Mouse (Mus musculus) embryonic facial prominence, embryonic 12.5 days (tissue): Measurements from ENCODE around the gene Rnaseh2a. TPM values are rescaled to one million over a fixed set of nuclear protein-coding genes. Genes with fewer than 3 reads are reported as not detected.
"Not testable (repeated sequence)": the region's sequence is repeated elsewhere in the genome, so short reads cannot be mapped to it uniquely, and the experiment has no call there.

Source experiments
- ATAC-seq: fragments of 200-750 bp; cut with Nextera tagmentation; 2 replicates; pipeline ENCODE4 v1.8.0; 2017; ENCODE audit not compliant: insufficient number of reproducible peaks, insufficient read depth, low FRiP score, low TSS enrichment
- H3K27ac ChIP-seq: fragments of 300-500 bp; sonication (generic); 2 replicates; pipeline ENCODE4 v1.5.1; 2016; ENCODE audit warnings: mild to moderate bottlenecking
- H3K27me3 ChIP-seq: fragments of 300-500 bp; sonication (generic); 2 replicates; pipeline ENCODE4 v1.6.1; 2016; ENCODE audit warnings: mild to moderate bottlenecking, moderate library complexity
- H3K36me3 ChIP-seq: fragments of 300-500 bp; sonication (generic); 2 replicates; pipeline ENCODE4 v1.6.1; 2016; ENCODE audit warnings: mild to moderate bottlenecking
- H3K4me1 ChIP-seq: fragments of 300-500 bp; sonication (generic); 2 replicates; pipeline ENCODE4 v1.6.1; 2016
- H3K4me2 ChIP-seq: fragments of 300-500 bp; sonication (generic); replicated peaks from 2 replicates; pipeline ENCODE4 v1.6.1; 2016; ENCODE audit warnings: mild to moderate bottlenecking, moderate library complexity
- H3K4me3 ChIP-seq: fragments of 300-500 bp; sonication (generic); 2 replicates; pipeline ENCODE4 v1.5.1; 2016; ENCODE audit warnings: mild to moderate bottlenecking
- H3K9ac ChIP-seq: fragments of 300-500 bp; sonication (generic); 2 replicates; pipeline ENCODE4 v1.6.1; 2016; ENCODE audit warnings: mild to moderate bottlenecking, moderate library complexity
- H3K9me3 ChIP-seq: fragments of 300-500 bp; sonication (generic); 2 replicates; pipeline ENCODE4 v1.6.1; 2016; ENCODE audit warnings: mild to moderate bottlenecking, moderate library complexity
- WGBS: fragments of 180-500 bp; shearing (Covaris S2); methylation state at CpG from one replicate; pipeline ENCODE4 v1.1.7; 2016; 5-methylcytosine and 5-hydroxymethylcytosine counted together
- microRNA-seq: library from miRNA; unstranded; fragments of <30 nt; microRNA quantifications from one replicate; pipeline ENCODE4, GENCODE M21; 2017
- polyA plus RNA-seq: library from polyadenylated mRNA; unstranded; fragments of >200 nt; fragmentation: Nextera tagmentation; extraction: Ambion mirVana; gene quantifications from 2 replicates; pipeline ENCODE4 v1.2.1, GENCODE M21; 2016

Gene Rnaseh2a
- polyA plus RNA-seq, 1 experiment from 2014 or later: 104 TPM

DNA sequence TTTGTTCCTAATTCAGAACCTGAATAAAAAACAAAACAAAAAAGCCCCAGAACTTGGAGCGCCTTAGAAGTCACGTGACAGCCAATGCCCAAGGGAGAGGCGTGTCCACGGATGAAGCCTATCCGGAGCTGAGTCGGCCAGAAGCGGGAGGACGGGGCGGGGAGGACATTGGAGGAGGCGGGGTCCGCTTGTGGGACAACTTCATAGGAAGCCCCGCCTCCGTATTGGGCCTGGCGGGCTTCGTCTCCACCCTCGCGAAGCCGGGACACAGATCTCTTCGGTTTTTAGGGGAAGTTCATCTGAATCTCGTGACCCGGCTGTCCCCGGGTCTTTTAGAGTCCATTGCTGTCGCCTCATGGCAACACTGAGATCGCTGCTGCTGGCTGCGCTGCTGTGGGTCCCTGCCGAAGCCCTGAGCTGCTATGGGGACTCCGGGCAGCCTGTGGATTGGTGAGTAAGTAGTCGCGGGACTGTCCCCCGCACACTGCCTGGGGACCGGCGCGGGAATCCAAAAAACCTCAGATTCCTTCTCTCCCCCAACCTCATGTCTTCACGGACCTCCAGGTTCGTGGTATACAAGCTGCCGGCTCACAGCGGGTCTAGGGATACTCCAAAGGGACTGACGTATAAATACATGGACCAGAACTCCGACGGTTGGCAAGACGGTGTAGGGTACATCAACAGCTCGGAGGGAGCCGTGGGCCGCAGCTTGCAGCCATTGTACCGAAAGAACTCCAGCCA is 61.0 kb downstream of the Rnaseh2a start, which contains the start of gene Dnase2a:
Gene Dnase2a, plus strand, starts transcription at position 140 of the 741 bp plus-strand sequence.
- Histone ChIP-seq H3K9ac (peak within 1 kb of the TSS; percentile 63), H3K27me3 (peaks cover 44% of the 10 kb centered on the region), H3K27ac (peak within 1 kb of the TSS; percentile 58), H3K4me1 (peaks cover 23% of the 10 kb centered on the region), H3K9me3 (no peaks in the 10 kb centered on the region), H3K36me3 (no peaks in the 10 kb centered on the region; the same call in 1 of the 2 replicates), H3K4me2 (peak within 1 kb of the TSS; percentile 68), H3K4me3 (peak within 1 kb of the TSS; percentile 51)
- ATAC-seq: peak; percentile 67; the same call in 1 of the 2 replicates
- WGBS: under 1% methylated on average over 45 of the region's 45 CpGs

DNA sequence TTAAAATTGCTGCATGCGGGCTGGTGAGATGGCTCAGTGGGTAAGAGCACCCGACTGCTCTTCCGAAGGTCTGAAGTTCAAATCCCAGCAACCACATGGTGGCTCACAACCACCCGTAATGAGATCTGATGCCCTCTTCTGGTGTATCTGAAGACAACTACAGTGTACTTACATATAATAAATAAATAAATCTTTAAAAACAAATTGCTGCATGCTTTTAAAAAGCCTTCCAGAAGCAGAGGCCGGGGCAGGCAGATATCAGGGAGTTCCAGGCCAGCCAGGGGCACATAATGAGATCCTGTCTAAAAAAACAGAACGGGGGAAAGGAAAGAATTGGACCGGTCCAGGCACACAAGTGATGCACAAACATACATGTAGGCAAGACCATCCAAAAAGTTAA is 61.6 kb downstream of the Rnaseh2a start:
- 22% methylated on average over 7 of the region's 7 CpGs for WGBS
- not testable (repeated sequence) for H3K36me3 ChIP-seq, ATAC-seq, H3K9ac ChIP-seq, H3K9me3 ChIP-seq
- Histone ChIP-seq H3K4me3 (peak overlapping the region; percentile 51), H3K4me2 (peak overlapping the region; percentile 68), H3K27ac (peak overlapping the region; percentile 58; the same call in 1 of the 2 replicates), H3K4me1 (peaks cover 24% of the 10 kb centered on the region), H3K27me3 (peaks cover 37% of the 10 kb centered on the region)

DNA sequence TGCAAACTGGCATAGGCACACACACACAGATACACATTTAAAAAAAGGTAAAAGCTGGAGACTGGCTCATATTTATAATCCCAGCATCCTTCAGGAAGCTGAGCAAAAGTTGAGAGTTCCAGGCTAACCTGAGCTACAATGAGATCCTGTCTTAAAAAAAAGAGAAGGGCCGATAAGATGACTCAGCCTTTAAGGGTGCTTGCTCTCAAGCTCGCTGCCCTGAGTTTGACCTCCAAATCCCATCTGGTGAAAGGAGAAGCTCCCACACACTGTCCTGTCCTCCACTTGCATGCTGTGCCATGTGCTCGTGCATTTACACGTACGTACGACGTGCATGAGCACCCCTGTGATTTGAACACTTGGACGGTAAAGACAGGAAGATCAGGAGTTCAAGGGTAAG is 62.1 kb downstream of the Rnaseh2a start:
- H3K36me3 ChIP-seq: no peaks in the 10 kb centered on the region; the same call in 1 of the 2 replicates
- peaks cover 33% of the 10 kb centered on the region for H3K27me3 ChIP-seq
- H3K4me3 ChIP-seq: no peak overlapping the region
- no peak overlapping the region for H3K27ac ChIP-seq
- H3K4me2 ChIP-seq: no peak overlapping the region; the same call in 1 of the 2 replicates
- peaks cover 19% of the 10 kb centered on the region for H3K4me1 ChIP-seq
- no peak overlapping the region for H3K9ac ChIP-seq
- WGBS: 73% methylated on average over 8 of the region's 8 CpGs
- no peaks in the 10 kb centered on the region for H3K9me3 ChIP-seq
- ATAC-seq: no peak

DNA sequence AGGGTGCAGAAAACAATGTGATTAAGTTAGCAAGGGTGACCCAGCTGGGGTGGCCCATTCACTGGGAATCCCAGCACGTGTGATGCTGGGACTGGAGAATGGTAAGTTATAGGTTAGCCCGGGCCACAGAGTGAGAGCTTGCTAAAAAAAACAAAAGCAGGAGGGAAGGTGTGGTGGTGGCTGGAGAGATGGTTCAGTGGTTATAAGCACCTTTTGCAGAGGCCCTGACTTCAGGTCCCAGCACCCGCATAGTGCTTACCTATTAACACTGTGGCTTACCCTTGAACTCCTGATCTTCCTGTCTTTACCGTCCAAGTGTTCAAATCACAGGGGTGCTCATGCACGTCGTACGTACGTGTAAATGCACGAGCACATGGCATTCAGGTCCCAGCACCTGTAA is 62.5 kb downstream of the Rnaseh2a start:
- H3K4me3 ChIP-seq: no peak overlapping the region
- ATAC-seq: no peak
- 90% methylated on average over 9 of the region's 9 CpGs for WGBS
- no peak overlapping the region for H3K27ac ChIP-seq
- H3K9ac ChIP-seq: no peak overlapping the region
- peaks cover 28% of the 10 kb centered on the region for H3K27me3 ChIP-seq
- H3K4me2 ChIP-seq: no peak overlapping the region
- H3K9me3 ChIP-seq: no peaks in the 10 kb centered on the region
- no peaks in the 10 kb centered on the region; the same call in 1 of the 2 replicates for H3K36me3 ChIP-seq
- H3K4me1 ChIP-seq: peaks cover 16% of the 10 kb centered on the region; the same call in 1 of the 2 replicates

Small RNAs within 50 kb of the gene (microRNA-seq; reads per million reads assigned to microRNA genes)
- not detected for gene Gm24197

Other genes with a start within 250 kb of the Rnaseh2a start
- gene G430095P16Rik, start 246.8 kb downstream of the Rnaseh2a start, polyA plus RNA-seq: 7.1 and 7.4 TPM in 2 replicates
- 18.4 and 21.2 TPM in 2 replicates for gene Nfix, start 169.4 kb downstream of the Rnaseh2a start, polyA plus RNA-seq
- 5.3 and 5.5 TPM in 2 replicates for gene Dand5, start 146.9 kb downstream of the Rnaseh2a start, polyA plus RNA-seq
- gene Gadd45gip1, start 138.2 kb downstream of the Rnaseh2a start, polyA plus RNA-seq: 46.7 and 46.8 TPM in 2 replicates
- gene Rad23a, start 129.1 kb downstream of the Rnaseh2a start, polyA plus RNA-seq: 96.0 TPM in 2 replicates
- gene Calr, start 122.8 kb downstream of the Rnaseh2a start, polyA plus RNA-seq: 919 and 944 TPM in 2 replicates
- gene Farsa, start 112.8 kb downstream of the Rnaseh2a start, polyA plus RNA-seq: 106 and 108 TPM in 2 replicates
- gene Syce2, start 97.7 kb downstream of the Rnaseh2a start, polyA plus RNA-seq: 84.1 and 91.7 TPM in 2 replicates
- 44.3 and 45.2 TPM in 2 replicates for gene Gcdh, start 75.8 kb downstream of the Rnaseh2a start, polyA plus RNA-seq
- 4.7 and 5.4 TPM in 2 replicates for gene Klf1, start 67.8 kb downstream of the Rnaseh2a start, polyA plus RNA-seq
- gene Dnase2a, start 61.2 kb downstream of the Rnaseh2a start, polyA plus RNA-seq: 14.8 and 15.4 TPM in 2 replicates
- 5.3 and 5.7 TPM in 2 replicates for gene Mast1, start 32.4 kb downstream of the Rnaseh2a start, polyA plus RNA-seq
- 0.50 and 0.52 TPM in 2 replicates for gene Rtbdn, start 22.8 kb downstream of the Rnaseh2a start, polyA plus RNA-seq
- gene Gm49661, start 334 bp downstream of the Rnaseh2a start, polyA plus RNA-seq: not detected in 2 replicates
- 1,038 and 1,130 TPM in 2 replicates for gene Prdx2, start 180 bp downstream of the Rnaseh2a start, polyA plus RNA-seq
- 8.0 and 9.0 TPM in 2 replicates for gene Junb, start 9.0 kb upstream of the Rnaseh2a start, polyA plus RNA-seq
- gene Hook2, start 20.8 kb upstream of the Rnaseh2a start, polyA plus RNA-seq: 20.6 TPM in 2 replicates
- 0.08 TPM in 1 of 2 replicates, not detected in the other for gene Best2, start 44.8 kb upstream of the Rnaseh2a start, polyA plus RNA-seq
- 125 and 132 TPM in 2 replicates for gene Asna1, start 55.5 kb upstream of the Rnaseh2a start, polyA plus RNA-seq
- 160 and 176 TPM in 2 replicates for gene Trir, start 57.1 kb upstream of the Rnaseh2a start, polyA plus RNA-seq
- 31.7 and 33.3 TPM in 2 replicates for gene Tnpo2, start 67.1 kb upstream of the Rnaseh2a start, polyA plus RNA-seq
- 32.8 and 35.8 TPM in 2 replicates for gene Fbxw9, start 90.3 kb upstream of the Rnaseh2a start, polyA plus RNA-seq
- gene Gm5741, start 98.2 kb upstream of the Rnaseh2a start, polyA plus RNA-seq: 0.90 TPM in 1 of 2 replicates, not detected in the other
- 66.8 and 67.9 TPM in 2 replicates for gene Dhps, start 102.0 kb upstream of the Rnaseh2a start, polyA plus RNA-seq
- gene Wdr83os, start 111.0 kb upstream of the Rnaseh2a start, polyA plus RNA-seq: 118 and 128 TPM in 2 replicates
- 48.9 and 49.1 TPM in 2 replicates for gene Wdr83, start 111.5 kb upstream of the Rnaseh2a start, polyA plus RNA-seq
- 25.9 and 27.6 TPM in 2 replicates for gene Man2b1, start 113.5 kb upstream of the Rnaseh2a start, polyA plus RNA-seq
- 2.3 and 3.2 TPM in 2 replicates for gene Zfp791, start 153.3 kb upstream of the Rnaseh2a start, polyA plus RNA-seq
- gene Cks1brt, start 182.2 kb upstream of the Rnaseh2a start, polyA plus RNA-seq: not detected in 2 replicates